Mouse (Mus musculus): ENCODE data around the gene Calcoco1.
"Not testable (repeated sequence)": the region's sequence is repeated elsewhere in the genome, so short reads cannot be mapped to it uniquely, and the experiment has no call there.

The Calcoco1 gene

DNA sequence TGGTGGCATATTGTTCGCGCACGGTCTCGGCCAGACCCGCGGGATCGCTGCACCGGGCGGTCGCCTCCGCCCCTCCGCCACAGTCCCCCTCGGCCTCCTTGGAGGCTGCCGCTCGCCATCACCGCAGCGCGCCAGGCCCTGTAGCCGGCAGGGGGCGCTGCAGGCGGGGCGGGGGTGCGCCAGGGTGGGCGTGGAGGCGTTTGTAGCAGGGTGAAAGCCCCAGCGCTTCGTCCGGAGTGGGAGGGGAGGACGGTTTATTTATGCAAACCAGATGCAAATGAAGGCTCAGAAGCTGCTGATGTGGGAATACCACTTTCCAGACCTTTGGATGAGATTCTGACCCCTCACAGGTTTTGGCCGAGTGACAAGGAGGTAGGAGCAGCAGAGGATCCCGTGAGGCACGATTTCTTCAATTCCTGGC, 29.0 kb downstream of the Calcoco1 start:
- in situ Hi-C loops (cut with MboI): loop anchor here (10.0 kb wide), 1 partner anchor 52 kb away; no protein-coding TSS in a partner anchor

DNA sequence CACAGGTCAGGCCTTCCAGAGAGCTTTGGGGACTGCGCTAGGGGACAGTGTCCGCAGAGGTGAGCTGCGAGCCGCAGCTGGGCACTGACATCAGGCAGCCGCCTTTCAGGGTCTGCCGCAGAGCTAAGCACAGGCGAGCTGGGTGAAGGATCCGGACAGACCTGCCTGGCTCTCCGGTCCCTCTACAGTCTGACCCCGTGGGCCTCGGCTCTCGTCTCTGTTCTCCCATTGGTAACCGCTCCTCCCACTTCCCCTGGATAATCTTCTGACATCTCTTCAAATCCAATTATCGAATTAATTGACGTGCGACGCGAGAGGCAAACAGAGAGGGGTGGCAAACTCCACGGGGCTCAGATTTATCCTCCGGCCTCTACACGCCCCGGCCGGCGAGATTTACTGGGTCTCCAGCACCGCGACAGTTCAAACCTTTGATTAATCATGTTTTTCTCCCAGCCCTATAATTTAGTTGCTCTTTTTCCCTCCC, 29.6 kb downstream of the Calcoco1 start:
- in situ Hi-C loops (cut with MboI): loop anchor here (10.0 kb wide), 1 partner anchor 52 kb away; no protein-coding TSS in a partner anchor

DNA sequence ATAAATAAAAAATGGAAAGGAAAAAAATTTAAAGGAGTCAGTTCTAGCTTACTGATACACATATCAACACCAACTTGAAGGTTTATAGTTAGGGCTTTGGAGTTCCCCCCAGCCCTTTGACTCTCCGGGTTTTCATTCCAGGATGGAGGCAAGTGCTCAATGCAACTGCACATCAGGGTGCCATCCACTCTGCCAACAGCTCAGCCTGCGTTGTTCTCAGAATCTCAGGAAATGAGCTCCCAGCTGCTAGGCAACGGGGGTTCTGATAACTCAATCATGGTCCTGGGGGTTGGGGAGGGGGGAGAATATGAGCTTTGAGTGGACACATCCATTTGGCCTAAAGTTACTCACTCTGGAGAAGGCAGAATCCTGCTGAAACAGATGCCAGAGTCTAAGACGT, 36.2 kb downstream of the Calcoco1 start:
- in situ Hi-C loops (cut with MboI): no loop called here

DNA sequence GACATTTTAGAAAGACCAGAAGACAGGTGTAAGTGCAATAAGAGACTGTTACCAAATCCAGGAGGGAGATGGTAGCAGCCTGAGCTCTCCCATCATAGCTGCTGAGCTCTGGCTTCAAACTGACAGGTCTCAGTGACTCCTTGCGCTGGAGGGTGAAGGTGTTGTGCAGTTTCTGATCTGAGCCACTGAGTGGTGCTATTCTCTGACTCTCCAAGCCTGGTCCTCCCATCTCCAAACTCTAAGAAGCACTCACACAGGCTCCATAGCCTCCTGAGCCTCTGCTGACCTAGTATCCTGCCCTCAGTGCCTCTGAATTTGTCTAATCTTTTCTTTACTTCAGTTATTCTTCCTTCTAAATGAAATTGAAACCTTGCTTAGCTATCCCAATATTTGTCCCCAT, 38.3 kb downstream of the Calcoco1 start:
- in situ Hi-C loops (cut with MboI): no loop called here

DNA sequence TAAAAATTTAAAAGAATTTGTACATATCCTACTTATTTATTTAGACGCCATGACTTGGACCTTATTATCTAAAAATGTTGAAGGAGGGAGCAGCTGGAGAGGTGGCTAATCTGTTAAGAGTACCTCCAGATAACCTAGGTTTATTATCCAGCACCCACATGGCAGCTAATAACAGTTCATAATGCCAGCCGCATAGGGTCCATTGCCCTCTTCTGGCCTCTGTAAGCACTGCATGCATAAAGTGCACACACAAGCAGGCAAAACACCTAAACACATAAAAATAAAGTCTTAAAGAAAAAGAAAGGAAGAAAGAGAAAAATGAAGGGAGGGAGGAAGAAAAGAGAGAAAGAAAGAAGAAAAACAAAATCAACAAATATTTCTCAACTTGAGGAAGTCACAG, 45.6 kb downstream of the Calcoco1 start:
- in situ Hi-C loops (cut with MboI): no loop called here

DNA sequence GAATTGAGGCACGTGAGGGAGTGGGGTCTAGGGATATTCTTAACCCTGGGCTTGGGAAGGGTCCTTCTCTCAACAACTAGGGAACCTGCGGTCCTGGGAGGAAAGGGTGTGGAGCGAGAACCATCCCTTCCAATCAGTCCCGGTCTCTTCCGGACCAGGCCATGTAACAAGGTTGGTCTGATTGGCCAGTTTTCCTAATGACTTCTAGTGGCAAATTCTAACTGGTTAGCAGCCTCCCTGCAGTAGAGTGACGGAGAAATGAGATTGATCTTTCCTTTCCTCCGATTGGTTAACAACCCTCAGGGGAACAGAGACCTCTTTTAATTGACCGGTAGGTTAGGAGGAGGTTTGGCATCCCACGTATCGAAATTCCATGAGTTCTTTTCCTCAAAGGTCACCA, 48.4 kb downstream of the Calcoco1 start:
- in situ Hi-C loops (cut with MboI): no loop called here

DNA sequence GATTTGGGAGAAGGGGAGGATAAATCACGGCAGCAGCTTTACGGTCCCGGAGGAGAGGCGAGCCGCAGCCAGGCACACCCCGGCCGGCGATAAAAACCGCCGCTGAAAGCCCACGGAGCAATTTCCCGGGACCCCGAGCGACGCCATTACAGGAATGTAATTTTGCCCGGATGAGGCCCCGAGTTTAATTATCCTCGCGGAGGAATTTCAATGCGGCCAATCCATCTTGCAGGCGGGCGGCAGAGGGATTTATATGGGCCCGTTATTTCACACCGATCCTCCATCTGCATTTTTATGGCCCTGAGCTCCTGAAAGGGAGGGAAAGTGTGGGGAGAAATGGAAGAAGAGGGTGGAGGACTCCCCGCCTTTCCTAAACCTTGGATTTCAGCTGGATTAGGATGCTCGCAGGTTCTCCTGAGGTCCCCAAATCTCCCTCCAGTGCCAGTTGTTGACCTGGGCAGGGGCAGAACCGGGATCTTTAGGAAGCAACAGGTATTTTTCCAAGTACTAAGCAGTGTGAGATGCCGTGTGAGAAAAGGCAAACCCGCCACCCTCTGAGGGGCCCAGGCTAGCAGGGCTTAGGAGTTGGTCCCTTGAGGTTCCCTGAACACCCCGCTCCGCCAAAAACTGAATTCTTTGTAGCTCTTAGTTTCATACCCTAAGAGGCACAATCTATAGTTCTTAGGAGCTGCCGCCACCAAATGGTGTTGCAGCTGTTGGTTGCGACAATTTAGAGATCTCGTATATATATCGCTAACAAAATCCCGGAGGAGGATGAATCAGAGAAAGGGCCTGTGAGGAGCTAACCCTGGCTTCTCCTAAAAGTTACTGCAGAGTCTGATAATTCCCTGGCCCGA, 49.5 kb downstream of the Calcoco1 start, which contains the start of gene Atp5g2:
TSS of gene Atp5g2 (minus strand) at position 138 of the 857 bp plus-strand sequence.
- in situ Hi-C loops (cut with MboI): no loop called here

DNA sequence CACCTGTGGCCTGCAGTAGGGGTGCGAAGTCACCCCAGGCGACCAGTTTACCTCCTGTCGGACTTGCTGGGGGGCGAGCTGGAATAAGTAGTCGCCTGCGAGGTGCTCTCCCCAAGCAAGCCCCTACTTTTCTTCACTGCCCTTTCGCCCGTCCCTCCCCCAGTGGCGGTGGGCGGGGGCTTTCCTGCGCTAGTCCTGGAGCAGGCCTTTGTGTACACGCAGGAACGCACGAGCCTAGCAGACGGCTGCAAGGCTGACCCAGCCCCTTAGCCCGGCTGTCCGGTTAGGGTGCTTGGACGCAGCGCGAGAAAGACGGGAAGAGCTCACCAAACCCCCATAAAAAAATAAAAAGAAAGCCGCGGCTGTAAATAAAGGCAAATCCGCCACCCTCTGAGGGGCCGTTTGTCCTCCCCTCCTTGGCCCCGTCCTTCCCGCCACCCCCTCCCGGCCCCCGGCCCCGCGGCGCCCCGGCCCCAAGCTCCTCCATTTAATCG, 50.2 kb downstream of the Calcoco1 start:
- in situ Hi-C loops (cut with MboI): no loop called here

DNA sequence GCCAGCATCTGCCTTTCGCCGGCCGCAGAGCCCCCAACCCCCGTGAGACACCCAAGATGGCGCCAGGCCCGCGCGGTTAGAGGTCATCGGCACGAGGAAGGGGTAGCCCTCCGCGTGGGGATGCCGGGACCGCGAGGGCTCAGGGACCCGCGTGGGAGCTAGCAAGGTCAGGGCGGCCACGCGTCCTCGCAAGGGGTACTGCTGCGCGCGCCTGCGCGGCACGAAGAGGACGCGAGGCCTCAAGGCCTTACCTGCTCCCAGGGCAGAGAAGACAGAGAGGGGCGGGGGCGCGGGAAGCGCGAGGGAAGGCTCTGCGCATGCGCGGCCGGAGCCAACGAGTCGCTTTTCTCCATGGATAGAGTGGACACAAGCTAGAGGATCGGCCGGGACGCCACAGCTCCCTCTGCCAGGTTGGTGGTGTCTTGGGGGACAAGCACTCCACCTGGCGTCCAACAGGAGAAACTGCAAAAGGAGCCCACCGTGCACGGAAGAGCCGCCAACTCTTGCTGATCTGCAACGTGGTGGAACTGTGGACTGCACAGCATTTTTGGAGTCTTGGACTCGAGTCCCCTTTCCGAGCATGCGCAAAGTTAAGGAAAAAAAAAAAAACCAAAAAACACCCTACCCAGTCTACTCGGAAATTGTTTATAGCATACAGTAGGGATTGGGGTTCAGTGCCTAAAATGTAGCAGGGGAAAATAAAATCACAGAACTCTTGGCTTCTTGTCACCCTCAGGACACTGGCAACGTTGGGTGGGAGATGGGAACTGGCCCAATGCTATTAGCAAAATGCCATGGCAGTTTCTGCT, 51.0 kb downstream of the Calcoco1 start:
- in situ Hi-C loops (cut with MboI): no loop called here

DNA sequence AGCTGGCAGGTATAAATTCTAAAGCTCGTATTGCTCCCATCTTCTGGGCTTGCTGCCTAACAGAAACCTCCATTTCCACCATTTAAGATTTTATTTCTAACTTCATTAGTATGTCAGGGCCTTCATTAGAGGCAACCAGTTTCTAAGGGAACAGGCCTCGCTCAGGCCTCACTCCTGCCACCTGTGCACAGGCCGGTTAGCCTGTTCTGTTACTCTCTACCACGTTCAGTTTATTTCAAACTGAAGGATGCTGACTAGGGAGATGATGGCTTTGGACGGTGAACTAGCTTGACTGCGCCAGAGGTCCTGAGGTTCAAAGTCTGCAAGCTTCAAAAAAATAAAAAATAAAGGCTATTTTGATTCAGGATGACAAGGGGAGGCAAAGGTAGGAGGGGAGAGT, 51.7 kb downstream of the Calcoco1 start:
- in situ Hi-C loops (cut with MboI): no loop called here

DNA sequence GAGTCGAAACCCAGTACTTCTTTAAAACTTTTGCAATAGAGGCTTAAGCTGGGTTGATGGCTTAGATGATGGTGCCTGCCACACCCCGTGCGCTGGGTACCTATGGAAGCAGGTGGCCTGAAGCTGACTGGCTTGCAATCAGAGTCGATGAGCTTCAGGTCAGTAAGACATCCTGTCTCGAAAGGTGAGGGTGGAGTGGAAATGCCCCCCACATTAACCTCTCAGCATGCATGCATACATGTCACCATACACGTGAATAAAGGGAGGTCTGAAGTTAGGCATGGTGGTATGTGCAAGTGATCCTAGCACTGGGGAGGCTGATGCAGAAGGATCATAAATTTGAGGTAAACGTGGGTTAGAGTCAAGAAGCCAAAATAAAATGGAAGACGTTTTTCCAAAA, 52.4 kb downstream of the Calcoco1 start:
- in situ Hi-C loops (cut with MboI): loop anchor here (5.0 kb wide), 1 partner anchor 42 kb away; the partner anchor contains the start of genes Atf7 and Gm28047

DNA sequence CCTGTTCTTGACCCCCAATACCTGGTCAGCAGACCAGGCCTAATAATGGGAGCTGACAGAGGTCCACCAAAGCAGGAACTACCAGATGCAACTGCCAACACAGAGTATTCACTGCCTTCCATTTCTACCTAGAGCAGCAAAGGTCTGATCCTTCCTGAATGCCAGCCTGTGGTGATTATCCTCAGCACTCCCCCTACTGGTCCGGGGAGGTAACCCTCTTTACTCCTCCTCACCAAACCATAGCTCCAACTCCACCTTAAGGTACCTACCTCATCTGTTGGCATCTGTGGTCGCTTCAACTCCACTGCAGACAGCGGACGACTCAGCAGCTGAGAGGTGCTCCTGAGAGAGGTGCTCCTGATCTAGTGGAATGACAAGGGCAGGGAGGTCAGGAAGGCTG, 56.5 kb downstream of the Calcoco1 start:
- in situ Hi-C loops (cut with MboI): loop anchor here (5.0 kb wide), 1 partner anchor 38 kb away; the partner anchor contains the start of genes Atf7 and Gm28047

DNA sequence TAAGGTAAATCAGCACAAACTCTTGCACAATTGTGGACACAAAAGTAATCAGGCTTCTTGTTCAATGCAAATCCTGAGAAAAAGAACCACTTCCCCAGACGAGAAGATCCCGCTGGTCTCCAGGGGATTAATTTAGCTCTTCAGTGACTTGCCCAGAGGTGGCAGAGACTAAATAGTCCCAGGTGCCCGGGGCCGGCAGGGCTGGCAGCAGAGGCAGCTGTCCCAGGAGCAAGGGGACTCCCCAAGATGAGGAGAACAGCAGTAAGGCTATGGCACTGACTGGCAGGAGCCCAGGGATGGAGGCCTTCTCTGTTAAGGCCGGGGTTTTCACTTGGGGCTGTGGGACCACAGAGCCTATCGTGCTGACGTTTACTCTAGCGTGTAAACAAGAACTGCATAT, 58.2 kb downstream of the Calcoco1 start:
- in situ Hi-C loops (cut with MboI): no loop called here

DNA sequence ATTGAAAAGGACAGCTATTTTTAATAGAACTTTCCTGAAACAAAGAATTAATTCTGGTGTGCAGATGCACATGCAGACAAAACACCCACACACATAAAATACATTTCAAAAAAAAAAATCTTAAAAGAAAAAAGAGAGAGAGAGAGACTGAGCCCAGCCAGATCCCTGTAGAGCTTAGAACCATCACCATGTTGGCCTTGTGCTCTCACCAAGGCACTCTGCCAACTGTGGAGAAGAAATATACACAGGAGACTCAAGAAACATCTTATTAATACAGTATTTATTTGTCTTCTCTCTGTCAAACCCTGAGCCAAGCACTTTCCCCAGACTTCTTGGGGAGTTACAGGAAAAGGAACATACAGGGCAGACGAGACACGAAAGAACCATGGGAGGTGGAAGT, 59.4 kb downstream of the Calcoco1 start:
- in situ Hi-C loops (cut with MboI): not testable (repeated sequence)

DNA sequence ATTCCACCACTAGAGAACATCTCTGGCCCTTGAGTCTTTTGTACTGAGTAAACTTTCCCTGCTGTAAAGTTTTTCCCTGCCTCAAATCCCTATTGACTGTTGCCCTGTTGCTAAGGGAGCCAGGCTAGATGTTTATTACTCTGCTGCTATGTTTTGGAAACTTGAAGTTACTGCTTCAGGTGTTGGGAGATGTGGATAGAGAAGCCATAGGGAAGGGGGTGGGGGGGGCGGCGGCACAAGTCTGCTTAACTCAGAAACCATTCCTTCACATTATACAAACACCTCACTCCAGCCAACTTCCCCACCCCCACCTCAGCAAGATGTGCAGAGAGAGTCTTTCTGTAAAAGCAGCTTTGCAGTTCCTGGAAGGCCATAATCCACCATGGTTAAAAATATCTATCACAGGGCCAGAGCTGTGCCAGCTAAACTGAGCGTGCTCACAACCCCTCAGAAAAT, 64.0 kb downstream of the Calcoco1 start:
- in situ Hi-C loops (cut with MboI): no loop called here
